Mouse (Mus musculus) heart, embryonic 15.5 days (tissue): ENCODE results near the gene Pax1. TPM values are rescaled to one million over a fixed set of nuclear protein-coding genes. Genes with fewer than 3 reads are reported as not detected.

Experiments
- ATAC-seq: fragments of 200-750 bp; cut with Nextera tagmentation; replicated peaks from 2 replicates; pipeline ENCODE4 v1.8.0; 2017; ENCODE audit warnings: low read depth, moderate TSS enrichment; ENCODE audit not compliant: insufficient number of reproducible peaks, insufficient read depth, low FRiP score
- H3K27ac ChIP-seq: fragments of 300-500 bp; sonication (generic); 2 replicates; pipeline ENCODE4 v1.5.1; 2015; ENCODE audit warnings: mild to moderate bottlenecking, inconsistent platforms
- H3K27me3 ChIP-seq: fragments of 300-500 bp; sonication (generic); 2 replicates; pipeline ENCODE4 v1.6.1; 2015; ENCODE audit warnings: inconsistent platforms
- H3K36me3 ChIP-seq: fragments of 300-500 bp; sonication (generic); 2 replicates; pipeline ENCODE4 v1.6.1; 2015; ENCODE audit warnings: mild to moderate bottlenecking, inconsistent platforms
- H3K4me1 ChIP-seq: fragments of 300-500 bp; sonication (generic); replicated peaks from 2 replicates; pipeline ENCODE4 v1.6.1; 2015; ENCODE audit warnings: inconsistent platforms
- H3K4me2 ChIP-seq: fragments of 300-500 bp; sonication (generic); 2 replicates; pipeline ENCODE4 v1.6.1; 2015; ENCODE audit warnings: inconsistent platforms, mild to moderate bottlenecking, moderate library complexity
- H3K4me3 ChIP-seq: fragments of 300-500 bp; sonication (generic); 2 replicates; pipeline ENCODE4 v1.5.1; 2015; ENCODE audit warnings: mild to moderate bottlenecking, inconsistent platforms
- H3K9ac ChIP-seq: fragments of 300-500 bp; sonication (generic); 2 replicates; pipeline ENCODE4 v1.6.1; 2015; ENCODE audit warnings: mild to moderate bottlenecking, inconsistent platforms
- H3K9me3 ChIP-seq: fragments of 300-500 bp; sonication (generic); replicated peaks from 2 replicates; pipeline ENCODE4 v1.6.1; 2016; ENCODE audit warnings: inconsistent platforms
- WGBS: fragments of 180-500 bp; shearing (Covaris S2); methylation state at CpG from one replicate; pipeline ENCODE4 v1.1.7; 2015; ENCODE audit warnings: mixed read lengths; 5-methylcytosine and 5-hydroxymethylcytosine counted together
- polyA plus RNA-seq: library from polyadenylated mRNA; unstranded; fragments of >200 nt; fragmentation: Nextera tagmentation; extraction: Ambion mirVana; gene quantifications from 2 replicates; pipeline ENCODE4 v1.2.1, GENCODE M21; 2015

Pax1 gene
- polyA plus RNA-seq, 1 experiment from 2014 or later: 1.1 TPM

- H3K4me2 ChIP-seq: no peak overlapping the region
- ATAC-seq: peak; percentile 53
- WGBS: 2% methylated on average over 19 of the region's 19 CpGs
- H3K27ac ChIP-seq: no peak overlapping the region
- peaks cover 91% of the 10 kb centered on the region for H3K27me3 ChIP-seq
- no peaks in the 10 kb centered on the region for H3K36me3 ChIP-seq
- H3K4me3 ChIP-seq: peak overlapping the region; percentile 10; the same call in 1 of the 2 replicates
- no peaks in the 10 kb centered on the region for H3K9me3 ChIP-seq
- no peak overlapping the region for H3K9ac ChIP-seq
- H3K4me1 ChIP-seq: no peaks in the 10 kb centered on the region
Observed at GRCm38 (mm10) chr2:147373667-147374007, 11.9 kb downstream of the Pax1 start.

- no peak for ATAC-seq
- peaks cover 94% of the 10 kb centered on the region for H3K27me3 ChIP-seq
- H3K36me3 ChIP-seq: no peaks in the 10 kb centered on the region
- no peak overlapping the region for H3K9ac ChIP-seq
- H3K4me2 ChIP-seq: no peak overlapping the region
- H3K27ac ChIP-seq: no peak overlapping the region
- no peaks in the 10 kb centered on the region for H3K9me3 ChIP-seq
- 3% methylated on average over 4 of the region's 4 CpGs for WGBS
- no peak overlapping the region for H3K4me3 ChIP-seq
- no peaks in the 10 kb centered on the region for H3K4me1 ChIP-seq
Observed at GRCm38 (mm10) chr2:147374245-147374644, 12.5 kb downstream of the Pax1 start.

GRCm38 (mm10) chr2:147375019-147375715 lies 13.4 kb downstream of the Pax1 start:
- Histone ChIP-seq H3K36me3 (no peaks in the 10 kb centered on the region), H3K9me3 (no peaks in the 10 kb centered on the region), H3K4me2 (no peak overlapping the region), H3K27ac (no peak overlapping the region), H3K9ac (no peak overlapping the region), H3K27me3 (peaks cover 84% of the 10 kb centered on the region), H3K4me3 (no peak overlapping the region), H3K4me1 (no peaks in the 10 kb centered on the region)
- no peak for ATAC-seq
- WGBS: 7% methylated on average over 8 of the region's 8 CpGs

DNA sequence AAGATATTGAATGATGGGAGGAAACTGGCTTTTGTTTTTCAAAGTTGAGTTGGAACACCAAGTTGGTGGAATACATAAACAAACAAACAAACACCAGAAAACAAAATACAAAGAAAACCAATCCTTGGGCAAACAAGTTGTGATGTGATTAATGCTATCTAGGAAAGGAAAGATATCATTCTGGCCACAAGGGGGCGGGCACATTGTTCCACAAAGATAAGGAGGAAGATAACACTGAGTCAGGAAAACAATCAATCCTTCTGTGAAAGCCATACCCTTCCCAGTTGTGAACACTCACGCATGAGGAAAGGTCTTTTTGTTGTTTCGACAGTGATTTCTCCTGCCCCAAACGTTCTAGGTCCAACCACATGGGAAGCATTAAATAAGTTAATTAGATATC lies 17.2 kb downstream of the Pax1 start:
- H3K4me1 ChIP-seq: no peaks in the 10 kb centered on the region
- H3K27me3 ChIP-seq: peaks cover 48% of the 10 kb centered on the region
- no peaks in the 10 kb centered on the region for H3K9me3 ChIP-seq
- no peak overlapping the region for H3K4me2 ChIP-seq
- WGBS: 11% methylated on average over 4 of the region's 4 CpGs
- no peak overlapping the region for H3K9ac ChIP-seq
- H3K4me3 ChIP-seq: no peak overlapping the region
- no peak overlapping the region for H3K27ac ChIP-seq
- ATAC-seq: no peak
- no peaks in the 10 kb centered on the region for H3K36me3 ChIP-seq

DNA sequence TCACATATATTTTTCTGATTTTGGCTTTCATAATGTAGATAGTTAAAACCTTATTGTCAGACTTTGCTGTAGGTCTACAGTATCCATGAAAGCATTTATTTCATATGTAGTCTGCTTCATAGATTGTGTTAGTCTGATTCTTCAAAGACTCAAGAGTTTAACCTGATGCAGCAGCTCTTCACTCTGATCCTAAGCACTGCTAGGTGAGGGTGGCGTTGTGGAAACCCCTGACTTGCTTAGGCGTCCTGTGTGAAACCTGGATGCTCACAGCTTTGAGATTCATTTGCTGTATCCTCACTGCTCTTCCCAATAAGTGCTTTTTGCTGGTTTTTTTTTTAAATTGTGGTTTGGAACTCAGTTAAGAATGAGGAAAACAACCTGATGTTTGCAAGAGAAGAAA lies 21.6 kb downstream of the Pax1 start:
- Histone ChIP-seq H3K27me3 (peaks cover 5% of the 10 kb centered on the region), H3K4me1 (no peaks in the 10 kb centered on the region), H3K4me2 (no peak overlapping the region), H3K4me3 (no peak overlapping the region), H3K27ac (no peak overlapping the region), H3K36me3 (no peaks in the 10 kb centered on the region), H3K9ac (no peak overlapping the region), H3K9me3 (no peaks in the 10 kb centered on the region)
- ATAC-seq: no peak
- WGBS: 75% methylated on average over 2 of the region's 2 CpGs

DNA sequence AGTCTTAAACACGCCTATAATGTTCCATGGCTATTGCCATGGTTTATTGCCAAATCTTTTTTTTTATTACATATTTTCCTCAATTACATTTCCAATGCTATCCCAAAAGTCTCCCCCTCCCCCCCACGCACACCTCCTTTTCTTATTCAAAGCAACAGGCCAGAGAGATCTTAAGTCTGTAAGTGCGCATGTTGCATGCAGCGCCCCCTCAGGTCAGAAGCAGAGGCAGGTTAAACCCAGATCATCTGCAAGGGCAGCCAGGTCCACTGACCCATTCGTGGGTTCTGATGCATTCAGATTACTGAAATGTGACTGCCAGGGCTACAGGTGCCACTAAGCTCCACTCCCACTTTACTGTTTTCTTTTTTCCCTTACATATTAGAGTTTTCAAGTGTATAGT lies 25.2 kb downstream of the Pax1 start:
- no peak for ATAC-seq
- H3K27ac ChIP-seq: no peak overlapping the region
- no peak overlapping the region for H3K4me2 ChIP-seq
- H3K4me3 ChIP-seq: no peak overlapping the region
- H3K36me3 ChIP-seq: no peaks in the 10 kb centered on the region
- no peaks in the 10 kb centered on the region for H3K27me3 ChIP-seq
- WGBS: 52% methylated on average over 5 of the region's 5 CpGs
- no peaks in the 10 kb centered on the region for H3K9me3 ChIP-seq
- H3K4me1 ChIP-seq: no peaks in the 10 kb centered on the region
- no peak overlapping the region for H3K9ac ChIP-seq

GRCm38 (mm10) chr2:147409323-147409722 lies 47.6 kb downstream of the Pax1 start:
- no peaks in the 10 kb centered on the region for H3K36me3 ChIP-seq
- H3K9me3 ChIP-seq: no peaks in the 10 kb centered on the region
- WGBS: 34% methylated on average over 1 of the region's 1 CpGs
- ATAC-seq: no peak
- H3K4me3 ChIP-seq: no peak overlapping the region
- H3K27me3 ChIP-seq: no peaks in the 10 kb centered on the region
- H3K4me1 ChIP-seq: no peaks in the 10 kb centered on the region
- no peak overlapping the region for H3K4me2 ChIP-seq
- H3K9ac ChIP-seq: no peak overlapping the region
- H3K27ac ChIP-seq: no peak overlapping the region

- Histone ChIP-seq H3K4me3 (no peak overlapping the region), H3K4me1 (no peaks in the 10 kb centered on the region), H3K9me3 (no peaks in the 10 kb centered on the region), H3K27ac (no peak overlapping the region), H3K27me3 (0 out of 2 replicates have a peak, but pooled peaks cover 2% of the 10 kb centered on the region), H3K4me2 (no peak overlapping the region), H3K9ac (no peak overlapping the region), H3K36me3 (no peaks in the 10 kb centered on the region)
- WGBS: 82% methylated on average over 3 of the region's 3 CpGs
- ATAC-seq: no peak
Observed at GRCm38 (mm10) chr2:147415037-147415436, 53.3 kb downstream of the Pax1 start.

DNA sequence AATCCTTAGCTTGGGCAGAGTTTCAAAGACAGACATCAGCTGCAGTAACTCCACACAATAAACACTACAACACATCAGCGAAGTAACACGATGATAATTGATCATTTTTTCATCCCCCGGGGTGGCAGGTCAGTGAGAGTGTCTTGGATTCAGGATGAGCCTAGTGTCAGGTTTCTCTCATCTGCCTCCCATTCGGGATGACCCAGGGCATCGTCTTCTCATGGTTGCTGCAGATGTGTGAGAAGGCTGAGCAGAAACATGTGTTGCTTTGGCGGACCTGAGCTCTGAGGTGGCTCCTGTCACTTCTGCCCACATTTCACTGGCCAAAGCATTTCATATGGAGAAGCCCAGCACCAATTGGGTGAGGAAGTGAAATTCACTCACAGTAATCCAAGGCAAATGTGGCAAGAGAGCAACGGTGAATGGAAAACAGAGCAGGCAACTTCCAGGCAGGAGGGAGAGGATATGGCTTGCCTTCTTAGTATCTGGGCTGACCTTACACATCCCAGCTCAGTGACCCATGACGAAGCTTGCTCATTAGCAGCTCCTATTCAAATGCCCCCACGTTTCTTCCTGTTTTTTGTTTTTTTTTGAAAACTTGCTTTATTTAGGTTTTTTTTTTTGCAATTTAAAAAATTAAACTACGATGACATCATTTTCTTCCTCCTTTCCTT lies 63.0 kb downstream of the Pax1 start:
- Histone ChIP-seq H3K27me3 (no peaks in the 10 kb centered on the region), H3K9ac (no peak overlapping the region), H3K9me3 (no peaks in the 10 kb centered on the region), H3K27ac (no peak overlapping the region), H3K4me3 (no peak overlapping the region), H3K4me1 (no peaks in the 10 kb centered on the region), H3K36me3 (no peaks in the 10 kb centered on the region), H3K4me2 (no peak overlapping the region)
- no peak for ATAC-seq
- WGBS: 59% methylated on average over 10 of the region's 10 CpGs

GRCm38 (mm10) chr2:147429607-147430356 lies 68.1 kb downstream of the Pax1 start:
- ATAC-seq: no peak
- Histone ChIP-seq H3K4me2 (no peak overlapping the region), H3K27ac (no peak overlapping the region), H3K9me3 (no peaks in the 10 kb centered on the region), H3K27me3 (no peaks in the 10 kb centered on the region), H3K36me3 (no peaks in the 10 kb centered on the region), H3K4me1 (no peaks in the 10 kb centered on the region), H3K9ac (no peak overlapping the region), H3K4me3 (no peak overlapping the region)
- 13% methylated on average over 1 of the region's 1 CpGs for WGBS

DNA sequence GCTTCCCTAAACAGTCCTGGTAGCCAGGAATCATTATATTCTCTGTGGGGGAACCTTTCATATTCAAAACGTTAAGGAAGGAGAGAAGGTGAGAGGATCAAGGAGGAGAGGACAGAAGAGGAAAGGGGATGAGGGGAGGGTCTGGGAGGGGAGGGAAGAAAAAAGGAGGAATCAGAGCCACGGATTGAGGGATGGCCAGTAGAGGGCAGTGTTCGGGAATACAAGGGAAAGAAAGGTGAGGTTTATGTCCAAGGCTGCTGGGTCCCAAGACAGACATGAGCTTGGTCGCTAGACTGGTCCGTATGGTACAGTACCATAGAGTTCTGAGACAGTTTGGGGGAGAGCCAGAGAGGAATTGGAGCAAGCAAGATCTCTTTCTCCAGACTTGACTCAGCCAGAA lies 71.4 kb downstream of the Pax1 start:
- no peak overlapping the region for H3K27ac ChIP-seq
- H3K36me3 ChIP-seq: no peaks in the 10 kb centered on the region
- H3K4me3 ChIP-seq: no peak overlapping the region
- no peak overlapping the region for H3K9ac ChIP-seq
- no peaks in the 10 kb centered on the region for H3K9me3 ChIP-seq
- H3K27me3 ChIP-seq: no peaks in the 10 kb centered on the region
- no peaks in the 10 kb centered on the region for H3K4me1 ChIP-seq
- H3K4me2 ChIP-seq: no peak overlapping the region
- ATAC-seq: no peak
- 30% methylated on average over 5 of the region's 5 CpGs for WGBS
